Mouse (Mus musculus) layer of hippocampus, adult 9-10 months (tissue): ENCODE data around the gene Sh2d2a.
"Not testable (repeated sequence)": the region's sequence is repeated elsewhere in the genome, so short reads cannot be mapped to it uniquely, and the experiment has no call there.

Experiments used
- DNase-seq: peaks from one replicate; pipeline ENCODE4 v3.0.0; 2022; ENCODE audit warnings: low spot score

Gene Sh2d2a

GRCm38 (mm10) chr3:87846650-87847110 lies at the start of gene Sh2d2a:
Gene Sh2d2a (plus strand): TSS chr3:87846755.
- DNase-seq: no peak

GRCm38 (mm10) chr3:87801681-87802080 lies 44.9 kb upstream of the Sh2d2a start:
- DNase-seq: no peak

DNA sequence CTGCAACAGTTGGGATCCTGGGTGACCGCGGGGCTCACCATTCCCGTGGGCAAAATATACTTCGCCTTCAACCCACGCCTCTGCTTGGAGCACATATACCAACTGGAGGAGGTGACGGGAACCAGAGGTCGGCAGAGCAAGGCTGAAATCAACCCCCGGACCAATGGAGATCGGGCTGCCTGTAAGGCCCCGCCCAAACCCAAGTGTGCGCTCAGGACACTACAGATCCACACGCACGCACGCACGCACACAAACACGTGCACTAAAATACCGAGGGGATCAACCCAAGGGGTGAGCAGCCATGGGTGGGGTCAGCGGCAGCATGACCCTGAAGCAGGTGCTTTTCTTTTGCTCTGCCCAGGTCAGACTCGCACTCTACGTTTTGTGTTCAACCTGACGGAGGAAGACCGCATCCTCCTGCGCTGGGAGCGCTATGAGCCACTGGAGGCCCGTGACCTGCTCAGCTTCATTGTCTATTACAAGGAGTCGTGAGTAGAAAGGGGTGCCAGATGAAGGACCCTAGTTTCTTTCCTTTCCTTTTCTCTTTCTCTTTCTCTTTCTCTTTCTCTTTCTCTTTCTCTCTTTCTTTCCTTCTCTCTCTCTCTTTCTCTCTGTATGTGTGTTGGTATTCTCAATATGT lies 42.4 kb upstream of the Sh2d2a start:
- DNase-seq: no peak

GRCm38 (mm10) chr3:87809322-87809962 lies 37.1 kb upstream of the Sh2d2a start:
- no peak for DNase-seq

- DNase-seq: no peak
Observed at GRCm38 (mm10) chr3:87811297-87811696, 35.3 kb upstream of the Sh2d2a start.

- no peak for DNase-seq
Observed at GRCm38 (mm10) chr3:87812413-87812812, 34.1 kb upstream of the Sh2d2a start.

GRCm38 (mm10) chr3:87812873-87813272 lies 33.7 kb upstream of the Sh2d2a start:
- no peak for DNase-seq

DNA sequence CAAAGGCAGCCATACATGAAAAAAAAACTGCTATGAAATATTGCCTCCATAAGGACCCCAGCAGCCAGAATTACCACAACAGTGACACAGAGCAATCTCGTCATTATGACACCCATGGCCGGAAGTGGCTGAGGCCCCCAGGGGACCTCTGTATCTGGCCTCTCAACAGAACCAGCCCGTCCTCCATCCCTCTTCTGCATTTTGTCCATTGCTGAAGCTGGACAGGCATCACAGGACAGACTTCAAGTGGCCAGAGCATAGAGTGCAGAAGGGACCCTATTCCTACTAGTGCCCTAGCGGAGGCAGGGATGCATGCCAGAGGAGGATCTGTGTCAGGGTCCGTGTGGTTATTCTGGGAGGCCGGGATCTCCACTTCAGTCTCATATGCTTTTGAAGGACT lies 30.4 kb upstream of the Sh2d2a start:
- DNase-seq: no peak

DNA sequence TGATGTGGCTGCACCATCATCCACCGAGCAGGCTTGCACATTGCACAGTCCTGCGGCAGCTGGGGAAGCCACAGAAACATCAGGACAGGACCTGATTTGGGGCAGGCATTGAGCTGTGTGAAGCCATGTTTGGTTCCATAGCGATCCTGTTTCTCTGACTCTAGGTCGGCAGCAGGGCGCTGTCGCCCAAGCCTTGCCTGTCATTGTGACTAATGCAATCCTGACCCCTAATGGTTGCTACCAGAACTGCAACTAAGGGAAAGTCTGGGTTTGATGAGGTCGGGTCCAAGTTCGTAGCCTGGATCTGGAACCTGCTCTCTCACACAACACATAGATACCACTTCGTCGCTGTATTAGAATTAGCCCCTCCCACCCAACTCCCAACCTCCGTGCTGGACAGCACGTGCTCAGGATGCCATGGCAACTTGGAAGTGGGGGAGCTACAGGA lies 29.9 kb upstream of the Sh2d2a start:
- peak; percentile 78 for DNase-seq

GRCm38 (mm10) chr3:87818226-87818625 lies 28.3 kb upstream of the Sh2d2a start:
- no peak for DNase-seq

DNA sequence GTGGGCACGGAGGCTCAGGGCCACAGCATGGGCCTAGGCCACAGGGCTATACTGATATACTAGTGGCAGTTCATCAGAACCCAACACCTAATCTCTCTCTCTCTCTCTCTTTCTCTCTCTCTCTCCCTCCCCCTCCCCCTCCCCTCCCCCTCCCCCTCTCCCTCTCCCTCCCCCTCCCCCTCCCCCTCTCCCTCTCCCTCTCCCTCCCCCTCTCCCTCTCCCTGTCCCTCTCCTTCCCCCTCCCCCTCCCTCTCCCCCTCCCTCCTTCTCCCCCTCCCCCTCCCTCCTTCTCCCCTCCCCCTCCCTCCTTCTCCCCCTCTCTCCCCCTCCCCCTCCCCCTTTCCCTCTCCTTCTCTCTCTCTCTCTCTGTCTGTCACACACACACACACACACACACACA lies 22.3 kb upstream of the Sh2d2a start, which contains the start of gene Pear1:
Gene Pear1 (minus strand): TSS at position 101 of the 400 bp plus-strand sequence.
- not testable (repeated sequence) for DNase-seq

- DNase-seq: no peak
Observed at GRCm38 (mm10) chr3:87828435-87828834, 18.1 kb upstream of the Sh2d2a start.

- no peak for DNase-seq
Observed at GRCm38 (mm10) chr3:87829025-87829424, 17.5 kb upstream of the Sh2d2a start.

DNA sequence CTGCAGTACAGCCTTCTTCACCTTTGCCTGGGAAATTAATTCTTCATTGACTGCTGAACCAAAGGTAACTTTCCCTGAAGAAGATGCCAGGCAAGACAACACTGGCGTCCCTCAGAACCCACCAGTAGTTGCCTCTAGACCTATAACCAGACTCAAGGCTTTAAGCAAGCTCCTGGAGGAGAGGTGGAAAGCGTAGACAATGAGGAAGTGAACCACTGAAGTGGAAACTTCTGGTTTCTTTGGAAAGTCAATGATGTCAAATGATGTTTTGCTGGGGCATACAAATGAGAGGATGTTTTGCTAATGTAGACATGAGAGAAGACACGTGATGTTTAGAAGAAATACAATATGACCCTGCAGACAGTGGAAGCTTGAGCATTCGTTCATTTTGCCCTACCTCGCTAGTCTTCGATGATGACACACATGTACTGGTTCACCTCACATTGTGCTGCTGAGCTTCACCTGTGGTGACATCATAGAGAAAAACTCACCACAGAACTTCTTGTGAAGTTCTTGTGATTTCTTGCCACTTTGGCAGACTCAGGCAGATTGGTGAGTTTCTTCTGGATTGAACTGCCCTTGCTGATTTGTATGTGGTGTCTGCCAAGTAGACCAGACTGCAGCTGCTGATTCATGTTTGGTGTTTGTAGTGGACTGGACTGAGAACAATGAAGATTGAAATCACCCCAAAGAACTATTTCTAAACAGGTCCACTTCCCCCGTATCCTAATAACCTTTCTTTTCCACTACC lies 14.3 kb upstream of the Sh2d2a start:
- DNase-seq: no peak

DNA sequence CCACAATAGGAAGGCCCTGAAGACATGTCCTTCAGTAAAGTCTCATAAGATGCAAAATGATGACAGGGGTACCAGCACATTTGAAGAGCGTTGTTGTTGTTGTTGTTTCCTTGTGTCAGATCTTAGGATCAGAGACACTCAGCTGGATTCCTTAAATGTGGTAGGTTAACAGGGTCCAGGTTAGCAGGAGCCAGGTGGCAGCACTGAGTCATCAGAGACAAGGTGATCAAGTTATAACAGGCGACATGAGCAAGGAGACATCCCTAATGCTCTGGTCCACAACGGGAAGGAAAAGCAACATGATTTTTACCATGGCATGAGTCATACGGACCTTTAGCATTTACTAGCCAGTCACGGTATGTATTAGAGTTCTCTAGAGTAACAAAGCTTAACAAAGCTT lies 13.1 kb upstream of the Sh2d2a start:
- no peak for DNase-seq

DNA sequence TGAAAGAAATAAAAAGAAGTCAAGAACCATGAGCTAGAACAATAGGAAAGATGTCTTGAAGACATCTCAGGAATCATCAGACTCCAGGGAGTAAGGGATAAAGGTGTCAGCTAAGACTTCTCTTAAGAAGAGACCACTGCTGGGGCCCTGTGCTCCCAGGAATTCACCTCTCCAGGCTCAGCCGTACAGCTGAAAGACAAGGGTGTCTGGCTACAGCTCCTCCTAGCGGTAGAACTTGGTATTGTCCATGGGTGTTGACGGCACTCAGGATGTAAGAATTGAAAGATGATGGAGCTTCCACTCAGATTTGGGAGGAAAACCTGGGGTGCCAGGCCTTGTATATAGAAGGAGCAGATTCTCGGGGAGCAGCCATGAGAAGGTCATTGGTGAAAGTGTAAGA lies 7.9 kb upstream of the Sh2d2a start:
- DNase-seq: peak; percentile 71

DNA sequence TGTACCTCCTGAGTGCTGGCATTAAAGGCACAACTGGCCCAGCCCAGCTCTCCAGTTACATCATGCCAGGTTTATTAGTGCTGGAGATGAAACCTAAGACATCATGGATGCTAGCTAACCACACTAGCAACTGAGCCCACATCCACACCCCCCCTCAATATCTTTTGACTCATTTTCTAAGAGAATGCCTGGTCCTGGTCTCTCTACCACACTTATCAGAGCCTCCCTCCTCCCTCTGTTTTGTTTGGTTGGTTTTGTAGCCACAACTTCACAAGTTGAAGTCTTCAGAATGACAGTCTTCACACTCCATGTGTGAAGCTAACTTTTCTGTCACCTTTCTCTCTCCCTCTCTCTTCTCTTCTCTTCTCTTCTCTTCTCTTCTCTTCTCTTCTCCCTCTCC lies 5.7 kb upstream of the Sh2d2a start:
- DNase-seq: no peak

DNA sequence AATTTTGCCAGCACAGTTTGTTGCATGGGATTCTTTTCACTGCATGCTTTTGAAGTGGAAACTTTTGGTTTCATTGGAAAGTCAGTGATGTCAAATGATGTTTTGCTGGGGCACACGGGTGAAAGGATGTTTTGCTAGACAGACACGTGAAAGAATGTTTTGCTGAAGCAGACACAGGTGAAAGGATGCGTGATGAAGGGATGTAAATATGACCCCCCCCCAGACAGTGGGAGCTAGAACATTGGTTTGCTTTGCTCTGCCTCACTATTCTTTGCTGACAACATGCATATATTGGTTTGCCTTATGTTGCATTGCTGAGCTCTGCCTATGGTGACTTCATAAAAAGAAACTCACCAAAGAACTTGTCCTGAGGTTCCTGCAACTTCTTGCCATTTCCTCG lies 1.6 kb upstream of the Sh2d2a start:
- DNase-seq: no peak

GRCm38 (mm10) chr3:87846186-87846585 lies 369 bp upstream of the Sh2d2a start:
- DNase-seq: no peak

- DNase-seq: no peak
Observed at GRCm38 (mm10) chr3:87847680-87848079, 1.1 kb downstream of the Sh2d2a start.

DNA sequence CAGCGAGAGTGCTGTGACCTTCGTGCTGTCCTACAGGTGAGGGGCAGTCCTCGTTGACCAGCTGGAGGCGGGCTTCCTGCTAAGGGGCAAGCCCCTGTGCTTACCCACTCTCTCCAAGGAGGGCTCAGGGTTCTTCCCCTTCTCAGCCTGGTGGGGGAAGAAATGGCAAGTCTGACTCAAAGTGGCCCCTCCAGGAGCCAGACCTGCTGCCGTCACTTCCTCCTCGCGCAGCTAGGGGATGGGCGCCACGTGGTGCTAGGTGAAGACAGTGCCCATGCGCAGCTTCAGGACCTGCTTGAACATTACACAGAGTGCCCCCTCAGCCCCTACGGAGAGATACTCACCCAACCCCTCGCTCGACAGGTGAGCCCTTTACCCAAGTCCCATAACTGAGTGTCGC lies 2.6 kb downstream of the Sh2d2a start:
- DNase-seq: no peak

- DNase-seq: no peak
Observed at GRCm38 (mm10) chr3:87854795-87855568, 8.4 kb downstream of the Sh2d2a start.
